In genomic region chr14:41964095-41964494, GRCm38 (mm10) we compare ENCODE assay signal across 26 mouse cellular contexts. TPM values are rescaled to one million over a fixed set of nuclear protein-coding genes. Genes with fewer than 3 reads are reported as not detected.
"Had no signal": no experiment of that assay in that cellular context is flagged by ENCODE, and none has a peak within 500 bp of the region (broad histone marks: within the 10 kb centered on the region; RNA-seq: fewer than 3 reads in every experiment).

No protein-coding gene starts in this region.

RNA-seq across cellular contexts. Expression of gene Gm6401, which starts 3.6 kb away (rescaled TPM):
- polyA plus RNA-seq: heart, embryonic 10.5 days; heart, embryonic 11.5 days; heart, embryonic 12.5 days; heart, embryonic 13.5 days; heart, embryonic 14.5 days; heart, embryonic 15.5 days; heart, embryonic 16.5 days; heart, postnatal 0 days; hindbrain, embryonic 10.5 days; hindbrain, embryonic 11.5 days; hindbrain, embryonic 12.5 days; hindbrain, embryonic 13.5 days; hindbrain, embryonic 14.5 days; hindbrain, embryonic 15.5 days; hindbrain, embryonic 16.5 days; inflammation-experienced regulatory T-cells, adult 6 months; intestine, embryonic 15.5 days; intestine, embryonic 16.5 days; intestine, postnatal 0 days; kidney, adult 2 months; kidney, embryonic 14.5 days; kidney, embryonic 15.5 days; kidney, embryonic 16.5 days; kidney, postnatal 0 days; large intestine, adult 2 months had no signal

RNA-seq across cellular contexts. Expression of gene Gm3543, which starts 19.0 kb away (rescaled TPM):
- polyA plus RNA-seq: heart, embryonic 10.5 days; heart, embryonic 11.5 days; heart, embryonic 12.5 days; heart, embryonic 13.5 days; heart, embryonic 14.5 days; heart, embryonic 15.5 days; heart, embryonic 16.5 days; heart, postnatal 0 days; hindbrain, embryonic 10.5 days; hindbrain, embryonic 11.5 days; hindbrain, embryonic 12.5 days; hindbrain, embryonic 13.5 days; hindbrain, embryonic 14.5 days; hindbrain, embryonic 15.5 days; hindbrain, embryonic 16.5 days; hindbrain, postnatal 0 days; inflammation-experienced regulatory T-cells, adult 6 months; intestine, embryonic 15.5 days; intestine, embryonic 16.5 days; intestine, postnatal 0 days; kidney, adult 2 months; kidney, embryonic 14.5 days; kidney, embryonic 15.5 days; kidney, embryonic 16.5 days; kidney, postnatal 0 days; large intestine, adult 2 months had no signal

RNA-seq across cellular contexts. Expression of gene 1700024B05Rik, which starts 20.3 kb away (rescaled TPM):
- polyA plus RNA-seq: heart, embryonic 10.5 days; heart, embryonic 11.5 days; heart, embryonic 12.5 days; heart, embryonic 13.5 days; heart, embryonic 14.5 days; heart, embryonic 15.5 days; heart, embryonic 16.5 days; heart, postnatal 0 days; hindbrain, embryonic 10.5 days; hindbrain, embryonic 11.5 days; hindbrain, embryonic 12.5 days; hindbrain, embryonic 13.5 days; hindbrain, embryonic 14.5 days; hindbrain, embryonic 15.5 days; hindbrain, embryonic 16.5 days; hindbrain, postnatal 0 days; inflammation-experienced regulatory T-cells, adult 6 months; intestine, embryonic 15.5 days; intestine, embryonic 16.5 days; intestine, postnatal 0 days; kidney, adult 2 months; kidney, embryonic 14.5 days; kidney, embryonic 15.5 days; kidney, embryonic 16.5 days; kidney, postnatal 0 days; large intestine, adult 2 months had no signal

RNA-seq across cellular contexts. Expression of gene 1700049E17Rik1, which starts 39.3 kb away (rescaled TPM):
- polyA plus RNA-seq: heart, embryonic 10.5 days; heart, embryonic 11.5 days; heart, embryonic 12.5 days; heart, embryonic 13.5 days; heart, embryonic 14.5 days; heart, embryonic 15.5 days; heart, embryonic 16.5 days; heart, postnatal 0 days; hindbrain, embryonic 10.5 days; hindbrain, embryonic 11.5 days; hindbrain, embryonic 12.5 days; hindbrain, embryonic 13.5 days; hindbrain, embryonic 14.5 days; hindbrain, embryonic 15.5 days; hindbrain, embryonic 16.5 days; hindbrain, postnatal 0 days; inflammation-experienced regulatory T-cells, adult 6 months; intestine, embryonic 15.5 days; intestine, embryonic 16.5 days; intestine, postnatal 0 days; kidney, adult 2 months; kidney, embryonic 14.5 days; kidney, embryonic 15.5 days; kidney, embryonic 16.5 days; kidney, postnatal 0 days; large intestine, adult 2 months had no signal

RNA-seq across cellular contexts. Expression of gene Gm7980, which starts 57.0 kb away (rescaled TPM):
- polyA plus RNA-seq: heart, embryonic 10.5 days; heart, embryonic 11.5 days; heart, embryonic 12.5 days; heart, embryonic 13.5 days; heart, embryonic 14.5 days; heart, embryonic 15.5 days; heart, embryonic 16.5 days; heart, postnatal 0 days; hindbrain, embryonic 10.5 days; hindbrain, embryonic 11.5 days; hindbrain, embryonic 12.5 days; hindbrain, embryonic 13.5 days; hindbrain, embryonic 14.5 days; hindbrain, embryonic 15.5 days; hindbrain, embryonic 16.5 days; hindbrain, postnatal 0 days; inflammation-experienced regulatory T-cells, adult 6 months; intestine, embryonic 15.5 days; intestine, embryonic 16.5 days; intestine, postnatal 0 days; kidney, adult 2 months; kidney, embryonic 14.5 days; kidney, embryonic 15.5 days; kidney, embryonic 16.5 days; kidney, postnatal 0 days; large intestine, adult 2 months had no signal
